Mouse (Mus musculus): ENCODE measurements around the gene Tifab. TPM values are rescaled to one million over a fixed set of nuclear protein-coding genes. Genes with fewer than 3 reads are reported as not detected.

Gene Tifab
- total and polyA plus RNA-seq, 3 experiments = 1.9 to 6.7 (median 4.7) TPM

DNA sequence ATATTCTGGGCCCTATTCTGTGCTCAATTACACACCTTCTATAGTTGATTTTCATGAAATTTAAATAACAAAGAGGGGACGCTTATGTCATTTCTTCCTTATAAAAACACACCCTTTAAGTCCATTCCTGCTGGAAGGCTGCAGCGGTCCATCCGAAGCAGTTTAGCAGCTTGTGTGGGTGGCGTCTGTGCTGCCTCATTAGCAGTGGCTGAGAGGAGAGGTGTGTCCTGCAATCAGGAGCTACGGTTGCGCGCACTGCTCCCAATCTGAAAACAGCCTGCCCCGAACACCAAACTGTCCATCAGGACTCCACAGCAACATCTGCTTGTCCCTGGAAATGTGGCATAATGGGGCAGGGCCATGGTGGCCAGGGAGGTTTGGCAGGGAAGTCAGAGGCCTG is 20.8 kb upstream of the Tifab start:
- H3K79me2 ChIP-seq (replicated peaks; ENCODE audit: control insufficient read depth, extremely low read depth, insufficient read depth, poor library complexity, severe bottlenecking) = no peaks in the 10 kb centered on the region
- H3K27ac ChIP-seq (ENCODE audit: insufficient read depth, low read depth) = no peak overlapping the region
- no peaks in the 10 kb centered on the region for H3K9me3 ChIP-seq (replicated peaks; ENCODE audit: low read length)
- H3K4me2 ChIP-seq (ENCODE audit: insufficient read depth, low read depth, poor library complexity, severe bottlenecking) = no peak overlapping the region
- peaks cover 2 to 32% of the 10 kb centered on the region in 2 experiments; a peak in 3 of 4 replicates for H3K4me1 ChIP-seq (ENCODE audit: control insufficient read depth in 1 of 2, insufficient read depth in 2 of 2)
- no peak for DNase-seq (ENCODE audit: extremely low read depth)
- no peak overlapping the region for H3K4me3 ChIP-seq (replicated peaks in 1 of 3; ENCODE audit: low read depth in 2 of 3, low read length in 2 of 3, poor library complexity in 1 of 3)
- H3K27me3 ChIP-seq (replicated peaks) = peaks cover 4% of the 10 kb centered on the region
- H3K36me3 ChIP-seq (replicated peaks in 1 of 2; ENCODE audit: control insufficient read depth in 1 of 2, insufficient read depth in 1 of 2, low read length in 1 of 2) = no peaks in the 10 kb centered on the region
- TF ChIP-seq SMC3 (IDR thresholded peaks at IDR 0.05; ENCODE audit: low read depth, low read length) = no peak
- no peak for TF ChIP-seq GABPA (IDR thresholded peaks at IDR 0.05; ENCODE audit: insufficient replicate concordance, low read depth, low read length)
- TF ChIP-seq RAD21 (IDR thresholded peaks at IDR 0.05; ENCODE audit: low read depth, low read length) = no peak
- TF ChIP-seq CTCF (conservative IDR thresholded peaks at IDR 0.05 in 1 of 2, IDR thresholded peaks at IDR 0.05 in 1 of 2; ENCODE audit: low read depth in 2 of 2, low read length in 2 of 2) = no peak
- dilution Hi-C loops (cut with MboI; ENCODE audit: extremely low pct_ligation_motif_present, extremely low pct_unique_long_range_greater_than_20kb, low sequenced_read_pairs) (no loop called here), in situ Hi-C loops (cut with MboI; ENCODE audit: low pct_ligation_motif_present, low pct_unique_long_range_greater_than_20kb, low sequenced_read_pairs) (loop anchor here (5.0 kb wide), 1 partner anchor 233 kb away; no protein-coding TSS in a partner anchor)
- no peak overlapping the region for H3K9ac ChIP-seq (ENCODE audit: insufficient read depth, low read depth)

DNA sequence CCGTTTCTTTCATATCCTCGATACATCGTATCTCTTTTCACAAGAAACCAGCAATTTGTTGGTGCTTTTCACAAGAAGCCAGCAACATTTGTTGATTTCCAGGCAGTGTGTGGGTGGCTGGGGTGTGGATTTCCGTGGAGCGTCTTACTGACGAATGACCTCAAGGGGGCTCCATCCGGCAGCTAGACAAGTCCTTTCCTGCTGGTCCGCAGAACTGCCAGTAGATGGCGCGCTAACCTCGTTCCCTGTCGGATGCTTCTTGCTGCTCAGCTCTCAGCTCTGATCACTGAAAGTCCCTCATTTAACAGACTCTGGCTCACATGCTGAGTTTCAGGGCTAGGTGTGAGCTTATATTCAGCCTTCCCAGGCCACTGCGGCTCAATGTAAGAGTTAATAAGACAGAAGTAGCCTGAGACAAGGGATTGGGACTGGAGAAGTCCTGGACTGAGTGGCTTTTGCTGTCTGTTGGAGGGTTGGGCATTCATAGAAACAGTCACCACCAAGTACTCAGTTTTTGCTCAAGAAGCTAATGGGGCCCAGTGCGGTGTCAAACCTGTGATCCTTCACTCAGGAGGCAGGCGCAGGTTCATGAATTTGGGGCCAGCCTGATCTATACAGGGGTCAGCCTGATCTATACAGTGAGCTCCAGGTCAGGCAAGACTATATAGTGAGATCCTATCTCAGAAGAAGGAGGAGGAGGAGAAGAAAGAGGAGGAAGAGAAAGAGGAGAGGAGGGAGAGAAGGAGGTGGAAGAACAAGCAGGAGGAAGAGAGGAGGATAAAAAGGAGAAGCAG is 19.0 kb upstream of the Tifab start:
- Histone ChIP-seq H3K27me3 (replicated peaks) (peaks cover 4% of the 10 kb centered on the region), H3K9ac (ENCODE audit: insufficient read depth, low read depth) (no peak overlapping the region), H3K4me1 (ENCODE audit: control insufficient read depth in 1 of 2, insufficient read depth in 2 of 2) (peaks cover 1 to 34% of the 10 kb centered on the region in 2 experiments; a peak in 3 of 4 replicates), H3K4me2 (ENCODE audit: insufficient read depth, low read depth, poor library complexity, severe bottlenecking) (no peak overlapping the region), H3K9me3 (replicated peaks; ENCODE audit: low read length) (no peaks in the 10 kb centered on the region), H3K27ac (ENCODE audit: insufficient read depth, low read depth) (no peak overlapping the region), H3K79me2 (replicated peaks; ENCODE audit: control insufficient read depth, extremely low read depth, insufficient read depth, poor library complexity, severe bottlenecking) (no peaks in the 10 kb centered on the region), H3K36me3 (replicated peaks in 1 of 2; ENCODE audit: control insufficient read depth in 1 of 2, insufficient read depth in 1 of 2, low read length in 1 of 2) (no peaks in the 10 kb centered on the region), H3K4me3 (replicated peaks in 1 of 3; ENCODE audit: low read depth in 2 of 3, low read length in 2 of 3, poor library complexity in 1 of 3) (no peak overlapping the region)
- DNase-seq (ENCODE audit: extremely low read depth) = peak; percentile 96
- dilution Hi-C loops (cut with MboI; ENCODE audit: extremely low pct_ligation_motif_present, extremely low pct_unique_long_range_greater_than_20kb, low sequenced_read_pairs) (no loop called here), in situ Hi-C loops (cut with MboI; ENCODE audit: low pct_ligation_motif_present, low pct_unique_long_range_greater_than_20kb, low sequenced_read_pairs) (loop anchor here (5.0 kb wide), 1 partner anchor 235 kb away; no protein-coding TSS in a partner anchor)
- TF ChIP-seq EP300 (IDR thresholded peaks at IDR 0.05; ENCODE audit: low read length) (no peak), E2F4 (IDR thresholded peaks at IDR 0.05; ENCODE audit: insufficient replicate concordance, low read depth, low read length) (0 out of 2 replicates have a peak, but pooled peaks have one; percentile 61), JUN (IDR thresholded peaks at IDR 0.05; ENCODE audit: insufficient read depth, low read depth, low read length) (no peak), ZMIZ1 (IDR thresholded peaks at IDR 0.05; ENCODE audit: low read depth, low read length) (no peak), ZC3H11A (IDR thresholded peaks at IDR 0.05; ENCODE audit: low read depth, low read length) (peak; percentile 98), MAZ (IDR thresholded peaks at IDR 0.05; ENCODE audit: low read depth, low read length) (0 out of 2 replicates have a peak, but pooled peaks have one; percentile 70), JUND (conservative IDR thresholded peaks at IDR 0.05; ENCODE audit: low read depth, low read length) (peak; percentile 62; the same call in 1 of the 2 replicates), KAT2A (IDR thresholded peaks at IDR 0.05; ENCODE audit: insufficient replicate concordance, low read length) (0 out of 2 replicates have a peak, but pooled peaks have one; percentile 32), SMC3 (IDR thresholded peaks at IDR 0.05; ENCODE audit: low read depth, low read length) (peak; percentile 99), USF2 (conservative IDR thresholded peaks at IDR 0.05; ENCODE audit: low read depth, low read length) (no peak), ZNF384 (IDR thresholded peaks at IDR 0.05; ENCODE audit: low read depth, low read length) (peak; percentile 52; the same call in 1 of the 2 replicates), RCOR1 (conservative IDR thresholded peaks at IDR 0.05; ENCODE audit: low read depth, low read length) (0 out of 2 replicates have a peak, but pooled peaks have one; percentile 62), NELFE (IDR thresholded peaks at IDR 0.05; ENCODE audit: low read depth, low read length) (peak; percentile 93), ETS1 (conservative IDR thresholded peaks at IDR 0.05; ENCODE audit: low read depth, low read length) (no peak; the same call in 1 of the 2 replicates), NRF1 (IDR thresholded peaks at IDR 0.05; ENCODE audit: low read depth, low read length) (peak; percentile 52; the same call in 1 of the 2 replicates), RAD21 (IDR thresholded peaks at IDR 0.05; ENCODE audit: low read depth, low read length) (no peak; the same call in none of the 2 replicates), POLR2AphosphoS2 (IDR thresholded peaks at IDR 0.05; ENCODE audit: low read depth, low read length) (no peak), MYC (IDR thresholded peaks at IDR 0.05; ENCODE audit: low read depth, low read length) (peak; percentile 63; the same call in 1 of the 2 replicates), TBP (conservative IDR thresholded peaks at IDR 0.05; ENCODE audit: low read depth, low read length) (no peak), ZKSCAN1 (IDR thresholded peaks at IDR 0.05; ENCODE audit: borderline replicate concordance, low read depth, low read length) (no peak), CHD1 (IDR thresholded peaks at IDR 0.05; ENCODE audit: low read depth, low read length) (no peak), UBTF (IDR thresholded peaks at IDR 0.05; ENCODE audit: low read depth, low read length) (no peak), HCFC1 (IDR thresholded peaks at IDR 0.05; ENCODE audit: low read depth, low read length) (peak; percentile 41), GABPA (IDR thresholded peaks at IDR 0.05; ENCODE audit: insufficient replicate concordance, low read depth, low read length) (no peak), ELF1 (IDR thresholded peaks at IDR 0.05; ENCODE audit: low read depth, low read length) (peak; percentile 59; the same call in 1 of the 2 replicates), USF1 (IDR thresholded peaks at IDR 0.05; ENCODE audit: low read depth, low read length) (no peak), PAX5 (IDR thresholded peaks at IDR 0.05; ENCODE audit: low read length) (no peak), MEF2A (IDR thresholded peaks at IDR 0.05; ENCODE audit: borderline replicate concordance, low read depth, low read length) (peak; percentile 64; the same call in 1 of the 2 replicates)

Measured in CH12.LX (cell line).